Mouse (Mus musculus): ENCODE data around the gene Syt8. TPM values are rescaled to one million over a fixed set of nuclear protein-coding genes. Genes with fewer than 3 reads are reported as not detected.

Syt8 gene
- polyA plus RNA-seq, 1 experiment from 2014 or later: not detected

DNA sequence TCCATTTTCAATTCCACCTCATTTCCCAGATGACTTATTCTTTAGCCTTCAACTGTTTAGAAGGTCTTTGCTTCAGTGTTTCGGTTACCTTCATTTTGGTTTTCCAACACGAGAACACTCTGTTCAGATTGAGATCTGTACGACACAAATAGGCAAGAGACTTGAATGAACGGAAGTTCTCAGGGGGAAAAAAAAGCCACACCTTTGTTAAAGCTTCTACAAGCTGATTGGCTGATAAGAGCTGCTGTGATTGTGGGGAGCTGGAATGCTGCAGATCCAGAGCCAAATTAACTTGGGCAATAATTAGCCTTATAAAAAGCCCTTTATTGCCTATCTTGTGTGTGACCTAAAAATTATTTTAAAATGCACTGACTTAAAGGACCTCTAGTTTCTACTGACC, 19.3 kb upstream of the Syt8 start:
- no peak for ATAC-seq (ENCODE audit: low read depth)

DNA sequence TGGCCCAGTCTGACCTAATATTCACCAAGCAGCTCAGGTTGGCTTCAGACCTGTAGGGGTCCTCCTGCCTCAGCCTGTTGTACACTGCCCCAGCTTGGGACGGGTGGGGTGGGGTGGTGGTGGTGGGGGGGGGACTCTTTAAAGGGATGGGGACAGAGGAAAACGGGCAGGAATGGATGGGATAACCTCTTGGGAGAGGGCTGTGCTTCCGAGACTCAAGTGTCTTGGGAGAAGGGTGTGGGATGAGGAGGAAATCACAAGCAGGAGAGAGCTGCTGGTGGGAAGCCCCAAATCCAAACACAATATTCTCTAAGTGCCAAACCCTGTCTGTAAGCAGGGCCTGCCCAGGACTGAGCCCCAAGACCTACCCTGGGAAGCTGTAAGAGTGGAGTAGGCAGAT, 18.4 kb upstream of the Syt8 start:
- Histone ChIP-seq H3K9ac (no peak overlapping the region), H3K4me1 (replicated peaks) (no peaks in the 10 kb centered on the region), H3K36me3 (no peaks in the 10 kb centered on the region), H3K4me3 (no peak overlapping the region), H3K4me2 (no peak overlapping the region), H3K27me3 (0 out of 2 replicates have a peak, but pooled peaks cover 4% of the 10 kb centered on the region), H3K27ac (replicated peaks) (no peak overlapping the region), H3K9me3 (no peaks in the 10 kb centered on the region)
- WGBS: 78% methylated on average over 3 of the region's 3 CpGs
- ATAC-seq (ENCODE audit: low read depth): no peak

More for the DNA sequence above, 19.3 kb upstream of the Syt8 start:
- Histone ChIP-seq H3K27ac (replicated peaks) (no peak overlapping the region), H3K9me3 (no peaks in the 10 kb centered on the region), H3K9ac (no peak overlapping the region), H3K4me1 (replicated peaks) (no peaks in the 10 kb centered on the region), H3K27me3 (0 out of 2 replicates have a peak, but pooled peaks cover 3% of the 10 kb centered on the region), H3K4me3 (no peak overlapping the region), H3K4me2 (no peak overlapping the region), H3K36me3 (no peaks in the 10 kb centered on the region)
- WGBS: 72% methylated on average over 4 of the region's 4 CpGs

DNA sequence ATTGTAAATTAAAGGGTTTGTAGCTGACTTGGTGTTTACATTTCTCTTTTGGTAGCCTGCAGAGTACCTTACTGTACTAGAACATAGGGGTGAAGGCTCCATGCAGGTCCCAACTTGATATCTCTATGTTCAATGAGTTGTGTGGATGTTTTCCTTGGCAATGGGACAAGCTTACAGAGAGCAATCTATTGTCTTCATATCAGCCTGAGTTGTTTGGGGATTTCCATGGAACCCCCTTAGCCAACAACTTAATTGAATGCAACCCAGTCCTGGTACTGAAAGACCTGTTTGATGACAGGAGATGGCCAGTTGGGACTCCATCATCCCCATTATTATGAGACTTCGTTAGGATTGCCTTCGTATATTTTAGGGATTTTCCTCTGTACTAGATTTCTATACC, 16.6 kb upstream of the Syt8 start:
- H3K9ac ChIP-seq: no peak overlapping the region
- H3K4me2 ChIP-seq: no peak overlapping the region
- H3K27ac ChIP-seq (replicated peaks): no peak overlapping the region
- no peaks in the 10 kb centered on the region for H3K36me3 ChIP-seq
- H3K4me1 ChIP-seq (replicated peaks): no peaks in the 10 kb centered on the region
- H3K4me3 ChIP-seq: no peak overlapping the region
- ATAC-seq (ENCODE audit: low read depth): no peak
- no peaks in the 10 kb centered on the region for H3K9me3 ChIP-seq
- H3K27me3 ChIP-seq: 0 out of 2 replicates have a peak, but pooled peaks cover 4% of the 10 kb centered on the region
- WGBS: 94% methylated on average over 2 of the region's 2 CpGs

DNA sequence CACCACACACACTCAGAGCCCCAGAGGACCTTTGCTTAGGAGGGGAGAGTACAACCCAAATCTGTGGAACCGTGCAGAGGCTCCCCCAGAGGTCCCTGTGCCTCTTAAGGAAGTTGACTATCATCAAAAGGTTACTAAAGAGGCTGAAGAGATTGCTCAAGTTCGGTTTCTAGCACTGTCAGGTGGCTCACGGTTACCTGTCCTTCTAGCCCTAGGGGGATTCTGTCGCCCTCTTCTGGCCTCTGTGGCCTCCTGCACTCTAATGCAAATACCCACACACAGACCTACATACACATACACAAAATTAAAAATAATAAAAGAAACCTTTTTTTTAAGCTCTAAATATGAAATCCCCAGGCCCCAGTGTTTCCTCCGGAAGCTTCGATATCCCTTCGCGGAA, 16.0 kb upstream of the Syt8 start:
- no peak for ATAC-seq (ENCODE audit: low read depth)
- 90% methylated on average over 8 of the region's 8 CpGs for WGBS
- H3K9ac ChIP-seq: no peak overlapping the region

DNA sequence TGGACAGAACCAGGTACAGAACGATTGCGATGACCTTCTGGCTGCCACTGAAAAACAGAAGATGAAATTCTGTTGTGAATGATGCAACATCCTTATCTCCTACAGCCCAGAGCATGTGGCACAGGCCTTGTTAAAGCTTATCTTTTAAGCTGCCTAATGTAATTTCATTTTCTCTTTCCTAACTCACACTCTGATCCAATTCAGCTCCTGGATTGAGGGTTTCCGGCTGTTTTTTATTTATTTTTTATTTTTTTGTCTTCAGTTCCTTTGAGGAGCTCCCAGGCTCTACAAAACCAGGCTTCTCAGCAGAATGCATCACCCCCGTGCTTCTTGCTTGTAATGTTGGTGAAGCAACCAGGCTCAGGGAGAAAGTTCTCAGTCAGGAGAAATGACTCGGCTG, 14.8 kb upstream of the Syt8 start:
- no peak overlapping the region for H3K9ac ChIP-seq
- H3K9me3 ChIP-seq: no peaks in the 10 kb centered on the region
- H3K27me3 ChIP-seq: 0 out of 2 replicates have a peak, but pooled peaks cover 4% of the 10 kb centered on the region
- WGBS: 89% methylated on average over 5 of the region's 5 CpGs
- no peaks in the 10 kb centered on the region for H3K4me1 ChIP-seq (replicated peaks)
- ATAC-seq (ENCODE audit: low read depth): no peak
- H3K36me3 ChIP-seq: no peaks in the 10 kb centered on the region
- H3K27ac ChIP-seq (replicated peaks): no peak overlapping the region
- H3K4me3 ChIP-seq: no peak overlapping the region
- H3K4me2 ChIP-seq: no peak overlapping the region

More for the DNA sequence above, 16.0 kb upstream of the Syt8 start:
- Histone ChIP-seq H3K4me3 (no peak overlapping the region), H3K27me3 (0 out of 2 replicates have a peak, but pooled peaks cover 4% of the 10 kb centered on the region), H3K27ac (replicated peaks) (no peak overlapping the region), H3K4me1 (replicated peaks) (no peaks in the 10 kb centered on the region), H3K4me2 (no peak overlapping the region), H3K36me3 (no peaks in the 10 kb centered on the region), H3K9me3 (no peaks in the 10 kb centered on the region)

DNA sequence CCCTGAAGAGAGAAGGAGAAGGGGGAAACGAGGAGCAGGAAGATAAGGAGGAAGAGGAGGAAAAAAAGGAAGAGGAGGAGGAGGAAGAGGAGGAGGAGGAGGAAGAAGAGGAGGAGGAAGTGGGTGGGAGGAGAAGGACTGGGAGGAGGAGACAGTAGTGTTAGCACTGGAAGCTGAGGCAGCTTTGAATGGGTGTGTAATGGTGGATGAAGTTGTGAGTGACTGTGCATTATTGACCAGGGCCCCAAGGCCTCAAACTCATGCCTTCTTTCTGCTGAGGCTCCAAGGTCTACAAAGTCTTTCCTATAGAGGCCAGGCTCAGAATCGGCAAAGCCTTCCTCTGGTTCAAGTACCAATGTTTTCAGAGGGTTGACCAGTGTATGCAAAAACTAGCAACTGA, 12.8 kb upstream of the Syt8 start:
- WGBS: 80% methylated on average over 2 of the region's 2 CpGs
- Histone ChIP-seq H3K4me1 (replicated peaks) (no peaks in the 10 kb centered on the region), H3K27ac (replicated peaks) (no peak overlapping the region), H3K4me3 (no peak overlapping the region), H3K36me3 (no peaks in the 10 kb centered on the region), H3K27me3 (0 out of 2 replicates have a peak, but pooled peaks cover 4% of the 10 kb centered on the region), H3K9me3 (no peaks in the 10 kb centered on the region), H3K9ac (no peak overlapping the region), H3K4me2 (no peak overlapping the region)
- no peak for ATAC-seq (ENCODE audit: low read depth)

DNA sequence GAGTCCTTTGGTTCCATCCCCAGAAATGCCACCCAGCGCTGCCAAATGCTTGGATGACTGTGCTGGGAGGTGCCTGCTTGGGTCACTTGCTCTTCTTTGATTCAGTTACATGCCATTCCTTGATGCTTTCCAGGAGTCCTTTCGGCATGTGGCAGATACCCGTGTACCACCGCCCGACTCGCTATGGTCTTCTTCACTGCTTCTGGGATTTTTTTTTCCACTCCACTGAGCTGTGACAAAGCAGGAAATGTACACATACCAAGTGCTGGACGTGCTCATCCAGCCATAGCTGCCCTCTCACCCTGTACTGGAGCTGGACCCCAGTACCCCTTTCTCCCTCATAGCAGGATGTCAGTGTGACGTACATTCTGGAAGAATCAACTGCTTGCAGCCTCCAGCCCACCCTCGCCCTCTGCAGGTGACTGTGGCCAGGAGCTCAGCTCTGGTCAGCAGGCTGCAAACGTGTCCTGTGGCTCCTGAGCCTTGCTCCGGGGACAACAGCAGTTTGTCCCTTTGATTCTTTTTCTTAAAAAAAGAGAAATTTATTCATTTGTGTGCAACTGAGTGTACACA, 8.9 kb upstream of the Syt8 start:
- WGBS: 63% methylated on average over 11 of the region's 11 CpGs

DNA sequence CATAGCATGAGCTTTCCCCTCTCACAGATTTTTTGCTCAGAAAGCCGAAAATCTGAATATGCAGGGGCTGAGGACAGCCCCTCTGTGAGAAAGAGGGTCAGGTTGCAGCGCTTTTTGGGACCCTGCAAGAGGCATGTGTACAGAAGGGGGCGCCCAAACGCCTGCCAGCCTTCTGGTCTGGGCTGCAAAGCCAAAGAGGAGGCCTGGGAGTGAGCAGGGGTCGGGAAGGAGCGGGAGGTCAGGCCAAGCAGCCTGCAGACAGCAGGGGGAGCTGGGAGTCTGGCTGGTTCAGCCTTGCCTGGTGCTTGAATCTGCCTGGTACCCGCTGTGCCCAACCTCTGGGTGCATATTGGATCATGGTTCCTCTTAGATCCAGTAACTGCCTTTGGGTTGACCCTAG, 6.4 kb upstream of the Syt8 start:
- Histone ChIP-seq H3K36me3 (no peaks in the 10 kb centered on the region), H3K4me3 (no peak overlapping the region), H3K4me2 (no peak overlapping the region), H3K9ac (no peak overlapping the region), H3K27me3 (no peaks in the 10 kb centered on the region; the same call in 1 of the 2 replicates), H3K4me1 (replicated peaks) (peaks cover 21% of the 10 kb centered on the region), H3K9me3 (no peaks in the 10 kb centered on the region), H3K27ac (replicated peaks) (no peak overlapping the region)
- 5% methylated on average over 7 of the region's 7 CpGs for WGBS
- no peak for ATAC-seq (ENCODE audit: low read depth)

More for the DNA sequence above, 8.9 kb upstream of the Syt8 start:
- Histone ChIP-seq H3K9ac (no peak overlapping the region), H3K4me1 (replicated peaks) (peaks cover 16% of the 10 kb centered on the region), H3K27me3 (no peaks in the 10 kb centered on the region; the same call in 1 of the 2 replicates), H3K27ac (replicated peaks) (no peak overlapping the region), H3K36me3 (no peaks in the 10 kb centered on the region), H3K4me3 (no peak overlapping the region), H3K9me3 (no peaks in the 10 kb centered on the region), H3K4me2 (no peak overlapping the region)
- ATAC-seq (ENCODE audit: low read depth): no peak

DNA sequence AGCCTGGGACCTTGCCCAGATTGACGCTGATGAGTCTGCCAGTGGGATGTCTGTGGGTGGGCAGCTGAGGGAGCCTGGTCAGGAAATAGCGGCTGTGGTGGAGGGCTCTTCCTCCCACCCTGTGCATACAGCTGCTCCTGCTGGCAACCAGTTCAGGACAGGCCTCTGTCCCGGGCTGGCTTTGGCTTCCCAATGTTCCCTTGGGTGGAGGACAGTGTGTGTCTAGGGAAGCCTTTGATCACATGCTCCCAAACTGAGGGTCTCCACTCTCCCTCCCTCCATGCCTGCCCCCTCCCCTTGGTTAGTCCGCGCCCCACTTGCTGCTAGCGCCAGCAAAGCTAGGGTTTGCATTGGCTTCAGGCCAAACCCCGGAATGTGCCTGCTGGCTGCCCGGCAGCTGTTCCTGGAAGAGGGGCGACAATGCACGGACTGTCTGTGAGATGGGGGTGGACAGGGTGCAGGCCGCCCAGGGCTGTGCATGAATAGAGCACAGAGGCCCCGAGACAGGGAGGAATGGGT, 4.4 kb upstream of the Syt8 start:
- no peaks in the 10 kb centered on the region; the same call in 1 of the 2 replicates for H3K27me3 ChIP-seq

DNA sequence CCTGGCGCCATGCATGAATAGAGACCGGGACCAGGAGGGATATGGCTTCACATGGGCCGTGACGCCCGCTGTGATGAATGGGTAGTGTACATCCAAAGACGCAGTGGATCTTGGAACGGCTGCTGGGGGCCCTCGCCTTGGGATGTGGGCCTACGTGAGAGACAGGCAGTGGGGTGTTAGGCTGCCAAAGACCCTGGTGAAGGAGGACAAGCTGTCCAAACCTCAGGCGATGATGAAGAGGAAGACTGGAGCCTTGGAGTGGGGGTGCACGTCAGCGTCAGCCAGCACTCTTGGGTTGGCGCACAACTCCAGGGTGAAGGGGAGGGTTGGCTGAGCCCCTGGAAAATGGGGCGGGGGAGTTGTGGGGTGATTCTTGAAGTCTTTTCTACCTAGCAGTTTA, 3.5 kb upstream of the Syt8 start:
- Histone ChIP-seq H3K4me1 (replicated peaks) (peaks cover 21% of the 10 kb centered on the region), H3K4me2 (no peak overlapping the region), H3K27ac (replicated peaks) (0 out of 2 replicates have a peak overlapping the region, but pooled peaks have one; percentile 33), H3K9ac (no peak overlapping the region), H3K4me3 (no peak overlapping the region), H3K27me3 (no peaks in the 10 kb centered on the region; the same call in 1 of the 2 replicates), H3K36me3 (no peaks in the 10 kb centered on the region), H3K9me3 (no peaks in the 10 kb centered on the region)
- ATAC-seq (ENCODE audit: low read depth): no peak
- 74% methylated on average over 14 of the region's 14 CpGs for WGBS

More for the DNA sequence above, 4.4 kb upstream of the Syt8 start:
- Histone ChIP-seq H3K4me1 (replicated peaks) (peaks cover 21% of the 10 kb centered on the region), H3K4me3 (no peak overlapping the region), H3K9ac (no peak overlapping the region), H3K27ac (replicated peaks) (peak overlapping the region; percentile 69), H3K36me3 (no peaks in the 10 kb centered on the region), H3K4me2 (peak overlapping the region; percentile 20; the same call in 1 of the 2 replicates), H3K9me3 (no peaks in the 10 kb centered on the region)
- ATAC-seq (ENCODE audit: low read depth): peak; percentile 91
- WGBS: 27% methylated on average over 12 of the region's 12 CpGs

DNA sequence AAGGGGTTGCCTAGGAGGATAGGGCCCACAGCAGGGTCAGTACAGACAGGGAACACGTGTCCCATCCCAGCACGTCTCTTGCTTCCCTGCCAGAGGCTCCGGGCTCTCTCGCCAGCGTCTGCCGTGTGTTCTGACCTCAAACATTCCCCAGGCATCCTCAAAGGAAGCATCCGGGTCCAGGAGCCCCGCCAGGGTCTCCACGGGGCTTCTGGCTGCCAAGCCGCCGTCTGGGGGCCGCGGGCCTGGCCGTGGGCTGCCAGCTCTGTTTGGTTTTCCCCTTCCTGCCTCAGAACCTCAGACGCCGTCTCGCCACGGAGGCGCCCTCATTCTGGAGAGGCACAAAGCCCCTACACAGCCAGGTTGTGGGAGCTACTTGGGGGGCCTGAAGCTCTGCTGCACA, 1.0 kb upstream of the Syt8 start:
- ATAC-seq (ENCODE audit: low read depth): no peak
- no peaks in the 10 kb centered on the region for H3K9me3 ChIP-seq

DNA sequence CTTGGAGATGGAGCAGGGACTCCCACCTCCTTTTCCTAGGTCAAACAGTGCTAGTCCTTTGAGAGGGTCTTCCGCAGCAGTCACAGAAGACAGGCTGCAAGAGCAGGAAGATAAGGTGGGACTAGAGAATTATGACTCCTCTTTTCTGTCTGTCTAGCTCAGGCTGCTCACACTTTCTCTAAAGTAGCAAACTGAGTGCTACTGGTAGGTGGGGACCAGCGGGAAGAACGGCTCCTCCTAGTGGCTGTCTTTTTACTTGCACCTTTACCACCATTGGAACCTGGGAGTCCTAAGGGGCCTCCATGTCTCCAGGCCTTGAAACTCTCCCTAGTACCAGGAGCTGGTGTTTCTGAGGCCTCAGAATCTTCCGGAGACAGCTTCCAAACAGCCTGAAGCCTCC, 874 bp downstream of the Syt8 start:
- no peaks in the 10 kb centered on the region for H3K27me3 ChIP-seq
- H3K36me3 ChIP-seq: no peaks in the 10 kb centered on the region
- no peak overlapping the region for H3K4me3 ChIP-seq
- no peak for ATAC-seq (ENCODE audit: low read depth)
- H3K4me2 ChIP-seq: no peak overlapping the region
- no peaks in the 10 kb centered on the region for H3K9me3 ChIP-seq
- WGBS: 30% methylated on average over 4 of the region's 4 CpGs
- peaks cover 11% of the 10 kb centered on the region for H3K4me1 ChIP-seq (replicated peaks)
- no peak overlapping the region for H3K27ac ChIP-seq (replicated peaks)
- no peak overlapping the region for H3K9ac ChIP-seq

More for the DNA sequence above, 1.0 kb upstream of the Syt8 start:
- Histone ChIP-seq H3K36me3 (no peaks in the 10 kb centered on the region), H3K9ac (0 out of 2 replicates have a peak overlapping the region, but pooled peaks have one; percentile 17), H3K4me3 (no peak overlapping the region), H3K4me1 (replicated peaks) (peaks cover 21% of the 10 kb centered on the region), H3K4me2 (no peak overlapping the region), H3K27ac (replicated peaks) (no peak overlapping the region), H3K27me3 (no peaks in the 10 kb centered on the region; the same call in 1 of the 2 replicates)
- 49% methylated on average over 19 of the region's 19 CpGs for WGBS

Measured in neural tube, embryonic 13.5 days (tissue).